Mouse (Mus musculus) hindbrain, embryonic 11.5 days (tissue): ENCODE data around the gene Cmas. TPM values are rescaled to one million over a fixed set of nuclear protein-coding genes. Genes with fewer than 3 reads are reported as not detected.

Experiments
- ATAC-seq: fragments of 200-750 bp; cut with Nextera tagmentation; 2 replicates; pipeline ENCODE4 v1.8.0; 2017; ENCODE audit warnings: mild to moderate bottlenecking, moderate TSS enrichment, moderate library complexity; ENCODE audit not compliant: low FRiP score
- DNase-seq: peaks from one replicate; pipeline ENCODE4 v3.0.0-alpha.2; 2015; ENCODE audit warnings: low spot score
- H3K27ac ChIP-seq: fragments of 300-500 bp; sonication (generic); 2 replicates; pipeline ENCODE4 v1.5.1; 2014; ENCODE audit warnings: mild to moderate bottlenecking, low read depth, low read length
- H3K27me3 ChIP-seq: fragments of 300-500 bp; sonication (generic); 2 replicates; pipeline ENCODE4 v1.6.1; 2014; ENCODE audit warnings: mild to moderate bottlenecking, low read length, moderate library complexity, mixed read lengths; ENCODE audit not compliant: control insufficient read depth, insufficient read depth
- H3K36me3 ChIP-seq: fragments of 300-500 bp; sonication (generic); 2 replicates; pipeline ENCODE4 v1.6.1; 2014; ENCODE audit warnings: mild to moderate bottlenecking, low read length, moderate library complexity, mixed read lengths; ENCODE audit not compliant: control insufficient read depth, insufficient read depth
- H3K4me1 ChIP-seq: fragments of 300-500 bp; sonication (generic); replicated peaks from 2 replicates; pipeline ENCODE4 v1.6.1; 2014; ENCODE audit warnings: low read length, mixed read lengths; ENCODE audit not compliant: control insufficient read depth, insufficient read depth
- H3K4me2 ChIP-seq: fragments of 300-500 bp; sonication (generic); replicated peaks from 2 replicates; pipeline ENCODE4 v1.6.1; 2014; ENCODE audit warnings: mild to moderate bottlenecking, low read depth, low read length
- H3K4me3 ChIP-seq: fragments of 300-500 bp; sonication (generic); 2 replicates; pipeline ENCODE4 v1.5.1; 2014; ENCODE audit warnings: low read depth, low read length
- H3K9ac ChIP-seq: fragments of 300-500 bp; sonication (generic); 2 replicates; pipeline ENCODE4 v1.6.1; 2014; ENCODE audit warnings: low read depth, low read length
- H3K9me3 ChIP-seq: fragments of 300-500 bp; sonication (generic); 2 replicates; pipeline ENCODE4 v1.6.1; 2016; ENCODE audit warnings: low read length; ENCODE audit not compliant: control insufficient read depth
- WGBS: fragments of 180-500 bp; shearing (Covaris S2); extraction: QIAGEN DNeasy Blood & Tissue Kit; methylation state at CpG from one replicate; pipeline ENCODE4 v1.1.7; 2014; 5-methylcytosine and 5-hydroxymethylcytosine counted together
- polyA plus RNA-seq: library from polyadenylated mRNA; unstranded; fragments of >200 nt; fragmentation: Nextera tagmentation; extraction: Ambion mirVana; gene quantifications from 2 replicates; pipeline ENCODE4 v1.2.1, GENCODE M21; 2014

Cmas gene
- polyA plus RNA-seq, 1 experiment from 2014 or later, result 137 TPM

- Histone ChIP-seq H3K4me2 (no peak overlapping the region), H3K4me1 (0 out of 2 replicates have a peak, but pooled peaks cover 2% of the 10 kb centered on the region), H3K27me3 (no peaks in the 10 kb centered on the region; the same call in 1 of the 2 replicates), H3K9ac (no peak overlapping the region), H3K4me3 (no peak overlapping the region), H3K27ac (no peak overlapping the region), H3K36me3 (no peaks in the 10 kb centered on the region), H3K9me3 (no peaks in the 10 kb centered on the region)
- DNase-seq, result no peak
- ATAC-seq, result no peak
- 88% methylated on average over 2 of the region's 2 CpGs for WGBS
Observed at GRCm38 (mm10) chr6:142759633-142760032, 3.1 kb downstream of the Cmas start.

GRCm38 (mm10) chr6:142764933-142765332 is 8.4 kb downstream of the Cmas start:
- ATAC-seq (no peak), DNase-seq (no peak)
- H3K36me3 ChIP-seq, result peaks cover 2% of the 10 kb centered on the region; the same call in 1 of the 2 replicates
- no peaks in the 10 kb centered on the region for H3K4me1 ChIP-seq
- no peaks in the 10 kb centered on the region for H3K27me3 ChIP-seq
- H3K9ac ChIP-seq, result no peak overlapping the region
- no peaks in the 10 kb centered on the region for H3K9me3 ChIP-seq
- H3K4me2 ChIP-seq, result no peak overlapping the region
- no peak overlapping the region for H3K4me3 ChIP-seq
- WGBS, result 68% methylated on average over 2 of the region's 2 CpGs
- H3K27ac ChIP-seq, result no peak overlapping the region

DNA sequence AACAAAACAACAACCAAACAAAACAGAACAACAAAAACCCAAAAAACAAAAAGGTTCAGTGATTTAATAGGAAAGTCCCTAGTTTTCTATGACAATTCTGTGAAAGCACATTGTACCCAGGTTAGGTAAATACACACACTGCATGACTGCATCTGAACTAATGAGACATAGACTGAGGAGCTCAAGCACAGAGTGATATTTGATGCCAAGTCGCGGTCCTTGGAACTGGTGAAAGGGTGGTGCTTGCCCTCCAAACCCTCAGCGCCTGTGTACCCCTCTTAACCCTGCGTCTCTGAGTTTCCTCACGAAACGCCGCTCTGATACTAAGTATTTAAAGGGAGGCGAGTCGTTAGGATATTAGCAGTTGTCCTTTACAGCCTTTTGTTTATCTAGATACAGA is 10.8 kb downstream of the Cmas start:
- no peak overlapping the region for H3K9ac ChIP-seq
- ATAC-seq, result no peak

DNA sequence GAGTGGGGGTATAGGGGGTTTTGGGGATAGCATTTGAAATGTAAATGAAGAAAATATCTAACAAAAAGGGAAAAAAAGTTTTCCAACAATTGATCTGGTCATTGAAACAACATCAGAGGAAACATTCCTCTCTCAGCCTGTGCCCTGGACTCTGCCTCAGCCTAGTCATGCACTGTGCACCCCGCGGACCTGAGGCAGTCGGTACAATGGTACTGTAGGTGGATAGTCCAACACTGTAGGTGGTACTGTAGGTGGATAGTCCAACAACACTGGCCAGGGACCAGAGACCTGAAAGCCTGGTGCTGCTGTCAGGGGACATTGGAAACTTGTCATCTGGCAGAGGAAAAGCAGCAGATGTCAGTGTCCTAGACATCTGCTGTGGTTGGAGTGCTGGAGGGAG is 13.4 kb downstream of the Cmas start:
- no peak overlapping the region for H3K9ac ChIP-seq
- no peak overlapping the region for H3K4me3 ChIP-seq
- no peak overlapping the region for H3K4me2 ChIP-seq
- H3K27me3 ChIP-seq, result no peaks in the 10 kb centered on the region
- H3K36me3 ChIP-seq, result peaks cover 17% of the 10 kb centered on the region; the same call in 1 of the 2 replicates
- no peak for ATAC-seq
- H3K4me1 ChIP-seq, result no peaks in the 10 kb centered on the region
- H3K9me3 ChIP-seq, result no peaks in the 10 kb centered on the region
- 94% methylated on average over 3 of the region's 3 CpGs for WGBS
- no peak overlapping the region for H3K27ac ChIP-seq
- no peak for DNase-seq

More for the DNA sequence above, 10.8 kb downstream of the Cmas start:
- Histone ChIP-seq H3K4me3 (no peak overlapping the region), H3K4me1 (no peaks in the 10 kb centered on the region), H3K27ac (no peak overlapping the region), H3K9me3 (no peaks in the 10 kb centered on the region), H3K36me3 (peaks cover 4% of the 10 kb centered on the region; the same call in 1 of the 2 replicates), H3K27me3 (no peaks in the 10 kb centered on the region), H3K4me2 (no peak overlapping the region)
- no peak for DNase-seq
- WGBS, result 90% methylated on average over 9 of the region's 9 CpGs

DNA sequence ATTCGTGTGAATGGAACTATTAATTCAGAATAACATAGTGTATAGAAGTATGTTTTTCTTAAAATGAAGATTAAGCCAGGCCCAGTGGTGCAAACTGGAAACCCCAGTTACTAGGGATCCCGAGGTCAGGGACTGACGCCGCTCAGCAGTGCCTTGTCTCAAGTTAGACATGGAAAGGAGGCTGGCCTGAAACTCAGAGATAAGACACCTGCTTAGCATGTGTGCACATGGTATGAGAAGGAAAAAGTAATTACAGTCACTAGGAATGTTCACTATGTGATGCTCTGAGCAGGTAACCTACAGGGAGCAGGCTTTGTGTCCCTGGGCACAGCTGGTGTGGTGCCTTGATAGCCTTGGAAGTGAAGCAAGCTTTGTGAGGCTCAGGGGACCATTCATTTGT is 15.2 kb downstream of the Cmas start:
- 94% methylated on average over 4 of the region's 4 CpGs for WGBS

GRCm38 (mm10) chr6:142773566-142773965 is 17.1 kb downstream of the Cmas start:
- Histone ChIP-seq H3K9ac (no peak overlapping the region), H3K4me3 (no peak overlapping the region), H3K4me1 (no peaks in the 10 kb centered on the region), H3K4me2 (no peak overlapping the region), H3K36me3 (peaks cover 14% of the 10 kb centered on the region; the same call in 1 of the 2 replicates), H3K27ac (no peak overlapping the region), H3K27me3 (no peaks in the 10 kb centered on the region), H3K9me3 (no peaks in the 10 kb centered on the region)
- WGBS, result 90% methylated on average over 5 of the region's 5 CpGs
- ATAC-seq (no peak), DNase-seq (no peak)

More for the DNA sequence above, 15.2 kb downstream of the Cmas start:
- Histone ChIP-seq H3K4me2 (no peak overlapping the region), H3K27ac (no peak overlapping the region), H3K9me3 (no peaks in the 10 kb centered on the region), H3K27me3 (no peaks in the 10 kb centered on the region), H3K4me3 (no peak overlapping the region), H3K4me1 (no peaks in the 10 kb centered on the region), H3K9ac (no peak overlapping the region), H3K36me3 (peaks cover 14% of the 10 kb centered on the region; the same call in 1 of the 2 replicates)
- ATAC-seq (no peak), DNase-seq (no peak)

- Histone ChIP-seq H3K27ac (no peak overlapping the region), H3K36me3 (peaks cover 14% of the 10 kb centered on the region; the same call in 1 of the 2 replicates), H3K9me3 (no peaks in the 10 kb centered on the region), H3K4me1 (peaks cover 2% of the 10 kb centered on the region; the same call in 1 of the 2 replicates), H3K4me2 (no peak overlapping the region), H3K9ac (no peak overlapping the region), H3K27me3 (no peaks in the 10 kb centered on the region), H3K4me3 (no peak overlapping the region)
- 77% methylated on average over 4 of the region's 4 CpGs for WGBS
- ATAC-seq, result no peak
- DNase-seq, result no peak
Observed at GRCm38 (mm10) chr6:142776935-142777334, 20.4 kb downstream of the Cmas start.

GRCm38 (mm10) chr6:142779045-142779811 is 22.7 kb downstream of the Cmas start:
- WGBS, result 57% methylated on average over 11 of the region's 11 CpGs
- Histone ChIP-seq H3K9me3 (no peaks in the 10 kb centered on the region), H3K9ac (no peak overlapping the region), H3K4me2 (no peak overlapping the region), H3K27ac (no peak overlapping the region), H3K36me3 (no peaks in the 10 kb centered on the region), H3K4me3 (no peak overlapping the region), H3K4me1 (peaks cover 2% of the 10 kb centered on the region; the same call in 1 of the 2 replicates), H3K27me3 (no peaks in the 10 kb centered on the region)
- DNase-seq (peak; percentile 55), ATAC-seq (peak; percentile 48)
